Mouse (Mus musculus) right cerebral cortex, adult 2 months (tissue): Measurements from ENCODE around the gene Slc22a13.

Experiments used
- DNase-seq, 2 experiments: peaks; one replicate each; pipeline ENCODE4 v3.0.0; 2021 to 2022; ENCODE audit warnings: low spot score in 2 of 2

The Slc22a13 gene

DNA sequence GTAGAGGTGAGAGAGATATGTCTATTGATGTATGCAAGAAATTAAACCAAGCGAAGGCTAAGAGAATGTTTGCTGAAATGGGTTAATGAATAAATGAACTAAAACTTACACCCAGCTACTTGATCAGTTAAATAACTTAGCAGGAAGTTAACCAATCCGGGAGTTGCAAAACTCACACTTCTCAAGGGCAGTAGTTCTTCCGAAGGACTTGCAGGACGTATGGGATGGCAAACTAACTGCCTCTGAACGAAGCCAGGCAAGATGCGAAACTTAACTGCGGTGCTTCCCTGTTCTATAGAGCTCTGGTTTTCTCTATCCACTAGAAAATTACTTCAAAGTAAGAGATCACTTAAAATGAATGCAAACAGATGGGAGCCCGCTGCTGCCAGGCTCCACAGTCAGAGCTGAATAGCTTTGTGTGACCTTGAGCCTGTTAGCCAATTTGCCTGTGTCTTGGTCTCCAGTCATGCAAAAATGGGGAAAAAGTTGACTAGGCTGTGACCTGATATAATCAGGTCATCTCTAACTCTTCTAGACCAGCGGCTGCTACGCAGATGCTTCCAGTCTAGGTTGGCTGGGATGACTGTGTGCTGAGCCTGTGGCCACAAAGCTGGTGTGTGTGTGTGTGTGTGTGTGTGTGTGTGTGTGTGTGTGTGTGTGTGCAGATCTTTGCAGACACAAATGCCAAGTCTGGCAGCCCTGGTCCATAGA lies 9.6 kb downstream of the Slc22a13 start:
- no peak for DNase-seq

DNA sequence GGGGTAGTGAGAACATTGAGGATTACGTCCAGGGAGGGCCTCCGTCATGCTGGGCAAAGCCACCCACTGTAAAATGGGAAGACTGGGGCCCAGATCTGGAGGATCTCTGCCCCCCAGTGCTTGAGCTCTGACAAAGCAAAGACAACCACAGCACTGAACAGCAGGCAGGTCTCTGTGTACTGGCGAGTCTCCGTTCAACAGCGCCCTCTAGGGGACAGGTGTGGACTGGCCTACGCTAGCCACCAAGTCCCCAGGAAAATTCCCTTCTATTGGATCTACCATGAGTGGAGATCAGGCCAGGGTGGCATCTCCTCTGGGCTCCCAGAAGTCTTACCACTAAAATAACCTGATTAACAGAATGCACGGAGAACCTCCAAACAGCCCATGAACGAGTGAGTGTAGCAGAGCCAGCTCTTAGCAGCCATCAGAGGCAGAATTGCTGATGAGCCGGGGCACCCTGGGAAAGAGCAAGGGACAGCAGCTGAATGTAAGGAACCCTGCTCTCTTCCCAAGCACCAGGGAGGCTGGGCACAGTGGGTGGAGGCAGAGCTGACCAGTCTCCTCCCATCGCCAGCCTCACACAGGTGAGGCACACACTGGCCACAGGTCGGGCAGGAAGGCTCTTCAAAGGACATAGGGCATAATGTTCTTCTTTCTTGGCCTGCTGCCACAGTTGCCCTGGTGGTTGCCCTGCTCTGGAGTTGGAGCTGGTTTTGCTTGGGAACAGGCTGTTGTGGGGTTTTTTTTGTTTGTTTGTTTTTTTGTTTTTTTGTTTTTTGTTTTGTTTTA lies 16.5 kb downstream of the Slc22a13 start:
- peak; percentile 32 to 37 for DNase-seq

DNA sequence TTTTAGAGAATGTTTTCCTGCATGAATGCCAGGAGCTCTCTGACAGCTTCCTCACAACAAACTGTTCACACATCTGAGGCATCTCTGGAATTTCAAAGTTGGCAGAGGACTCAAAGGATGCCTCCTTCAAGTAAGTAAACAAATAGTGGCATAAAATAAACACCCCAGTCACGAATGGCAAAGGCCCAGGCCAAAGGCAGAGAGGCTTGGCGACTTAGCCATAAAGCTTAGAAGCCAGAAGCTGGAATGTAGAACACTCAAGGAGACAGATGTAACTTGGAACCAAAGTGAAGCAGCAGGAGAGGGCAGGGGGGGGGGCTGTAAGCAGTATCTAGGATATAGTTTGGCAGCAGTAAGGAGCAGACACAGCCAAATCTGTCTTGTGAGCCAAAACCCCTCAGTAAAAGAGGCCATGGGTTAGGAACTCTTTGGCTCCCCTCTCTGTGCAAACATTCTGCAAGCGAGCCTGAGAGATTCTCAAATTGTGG lies 27.6 kb downstream of the Slc22a13 start:
- peak in 1 of 2 experiments; percentile 6 for DNase-seq

DNA sequence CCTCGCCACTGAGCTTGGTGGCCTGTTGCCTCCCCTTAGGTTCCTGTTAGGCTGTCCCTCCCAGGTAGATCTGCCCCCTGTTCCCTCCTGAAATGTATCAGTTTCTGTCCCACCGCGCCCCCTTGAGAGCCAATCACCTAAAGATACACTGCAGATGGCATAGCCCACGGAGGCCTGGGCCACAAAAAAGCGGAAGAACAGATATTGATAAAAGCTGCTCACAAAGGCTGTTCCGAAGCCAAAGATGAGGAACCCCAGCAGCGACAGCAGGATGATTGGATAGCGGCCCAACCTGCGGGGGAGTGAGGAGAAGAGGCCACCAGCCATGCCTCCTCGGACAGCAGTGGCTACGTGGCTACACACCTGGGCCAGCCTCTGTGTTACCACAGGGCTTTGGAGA lies 29.6 kb downstream of the Slc22a13 start:
- DNase-seq = no peak

DNA sequence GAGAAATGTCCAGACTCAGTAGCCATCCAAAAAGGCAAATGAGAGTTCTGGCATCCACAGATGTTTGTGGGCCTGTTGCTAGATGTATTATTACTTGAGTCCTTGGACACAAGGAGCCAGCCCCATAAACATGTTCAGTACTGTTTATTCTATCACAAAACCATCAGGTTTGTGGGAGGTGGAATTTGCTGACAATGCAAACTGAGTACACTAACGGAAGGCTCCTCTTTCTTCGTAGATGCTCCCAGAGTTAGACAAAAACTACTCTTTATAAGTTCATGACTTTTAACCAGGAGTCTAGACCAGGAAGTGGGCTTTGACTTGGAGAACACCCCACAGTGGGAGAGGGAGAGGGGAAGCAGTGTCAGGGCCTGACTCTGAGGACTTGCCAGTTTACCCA lies 41.3 kb downstream of the Slc22a13 start:
- no peak for DNase-seq

DNA sequence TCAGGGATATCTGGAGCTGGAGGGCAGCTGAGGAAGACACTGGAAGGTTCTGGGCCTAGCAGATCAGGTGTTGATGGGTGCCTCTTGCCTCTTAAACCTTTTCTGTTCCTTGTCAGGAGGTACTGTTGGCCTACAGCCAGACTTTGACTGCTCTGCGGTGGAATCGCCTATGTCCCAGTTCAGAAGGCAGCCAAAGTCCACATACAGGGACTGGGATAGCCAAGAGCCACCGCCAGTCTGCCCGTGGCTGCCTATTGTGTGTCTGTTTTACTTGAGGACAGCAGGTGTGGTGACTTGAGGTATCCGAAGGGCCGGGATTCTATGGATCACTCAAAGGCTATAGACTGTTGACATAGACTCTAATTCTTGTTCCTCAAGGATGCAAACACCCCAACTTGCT lies 43.4 kb downstream of the Slc22a13 start:
- no peak for DNase-seq

DNA sequence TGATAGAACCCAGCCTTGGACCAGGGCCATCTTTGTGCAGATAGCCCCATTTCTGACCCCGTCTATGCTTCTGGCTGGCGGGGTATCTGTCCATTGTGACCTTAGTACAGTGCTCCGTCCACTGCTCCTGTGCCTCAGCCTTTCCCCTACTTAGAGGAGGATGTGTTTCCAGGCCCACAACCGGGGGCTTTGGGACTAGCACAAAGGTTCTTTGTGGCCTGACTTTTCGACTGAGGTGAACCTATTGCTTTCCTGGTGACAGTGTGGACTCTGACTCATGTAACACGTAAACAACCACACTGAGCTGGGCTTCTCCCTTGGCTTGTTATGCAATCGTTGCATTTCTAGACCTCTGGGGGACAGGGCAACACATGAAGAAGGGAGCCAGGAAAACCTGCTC lies 44.2 kb downstream of the Slc22a13 start:
- no peak for DNase-seq

DNA sequence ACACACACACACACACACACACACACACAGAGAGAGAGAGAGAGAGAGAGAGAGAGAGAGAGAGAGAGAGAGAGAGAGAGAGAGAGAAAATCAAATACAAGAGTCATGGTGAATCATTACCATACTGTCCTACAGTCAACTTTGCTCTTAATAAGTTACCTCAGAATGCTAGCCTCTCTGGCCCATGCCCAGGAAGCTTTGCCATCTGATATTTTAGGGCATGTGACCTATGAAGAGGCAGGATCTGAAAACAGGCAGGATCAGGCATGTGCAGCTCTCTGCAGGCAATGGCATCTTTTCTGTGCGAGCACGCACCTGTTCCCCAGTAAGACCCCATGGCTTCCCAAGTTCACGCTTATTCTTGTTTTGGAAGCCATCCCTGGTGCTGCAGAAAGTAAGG lies 48.2 kb downstream of the Slc22a13 start:
- DNase-seq = no peak

DNA sequence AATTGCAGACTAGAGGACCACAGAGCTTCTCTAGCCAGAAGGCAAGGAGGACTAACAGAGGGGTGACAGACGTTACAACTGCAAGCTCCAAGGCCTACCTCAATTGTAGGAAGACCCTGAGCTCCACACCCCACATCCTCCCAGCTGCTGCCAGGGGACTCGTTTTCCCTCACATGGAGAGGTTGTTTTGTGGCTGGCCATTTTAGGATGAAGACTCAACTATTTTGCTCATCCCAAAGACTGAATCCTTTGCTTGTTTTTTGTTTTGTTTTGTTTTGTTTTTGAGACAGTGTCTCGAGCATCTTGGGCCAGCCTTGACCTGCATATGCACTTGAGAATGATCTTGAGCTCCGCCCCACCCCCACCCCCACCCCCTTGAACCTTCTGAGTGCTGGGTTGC lies 50.0 kb downstream of the Slc22a13 start, which contains the start of gene Gm47289:
Gene Gm47289 (plus strand): TSS at position 301 of the 400 bp plus-strand sequence.
- no peak for DNase-seq

DNA sequence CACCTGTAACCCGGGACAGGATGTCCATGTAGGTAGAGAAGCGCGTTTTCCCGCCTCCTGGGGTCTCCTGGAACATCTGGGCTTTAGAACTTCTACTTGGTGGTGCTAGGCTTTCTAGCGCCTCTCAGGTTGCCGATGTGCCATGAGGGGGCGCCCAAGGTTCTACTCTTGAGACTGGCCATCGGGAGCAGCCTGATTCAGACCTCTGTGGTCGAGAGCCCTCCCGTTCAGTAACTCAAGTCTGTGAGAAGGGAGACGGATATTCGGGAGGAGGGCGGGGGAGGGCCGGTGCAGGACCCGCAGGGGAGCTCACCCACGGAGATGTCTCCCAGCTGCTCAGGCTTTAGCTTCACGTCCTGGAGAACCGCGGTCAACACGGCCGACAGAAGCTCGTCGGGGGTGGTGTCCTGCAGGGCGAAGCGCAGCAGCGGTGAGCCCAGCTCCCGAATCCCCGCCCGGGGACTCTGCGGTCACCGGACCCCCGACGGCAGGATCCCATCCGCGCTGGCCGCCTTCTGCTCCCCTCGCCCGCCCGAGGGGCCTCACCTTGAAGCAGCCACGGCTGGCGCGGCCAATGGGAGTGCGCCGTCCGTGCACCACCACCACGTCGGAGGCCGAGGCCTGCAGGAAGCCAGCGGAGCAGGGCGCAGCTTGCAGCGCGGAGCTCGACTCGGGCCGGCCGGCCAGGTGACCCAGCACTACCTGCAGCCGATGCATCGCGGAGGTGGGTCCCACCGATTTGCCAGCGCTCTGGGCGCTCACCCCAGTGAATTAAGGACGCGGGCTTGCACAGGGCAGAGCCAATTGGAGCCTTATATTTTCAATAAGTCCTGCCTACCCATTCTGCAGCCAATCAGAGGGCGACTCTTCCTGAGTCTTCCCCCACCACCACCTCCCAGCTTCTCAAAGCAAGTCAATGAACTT lies 52.4 kb downstream of the Slc22a13 start, which contains the start of gene Acaa1b:
Gene Acaa1b (minus strand): TSS at position 816 of the 924 bp plus-strand sequence.
- DNase-seq = peak; percentile 71 to 74

DNA sequence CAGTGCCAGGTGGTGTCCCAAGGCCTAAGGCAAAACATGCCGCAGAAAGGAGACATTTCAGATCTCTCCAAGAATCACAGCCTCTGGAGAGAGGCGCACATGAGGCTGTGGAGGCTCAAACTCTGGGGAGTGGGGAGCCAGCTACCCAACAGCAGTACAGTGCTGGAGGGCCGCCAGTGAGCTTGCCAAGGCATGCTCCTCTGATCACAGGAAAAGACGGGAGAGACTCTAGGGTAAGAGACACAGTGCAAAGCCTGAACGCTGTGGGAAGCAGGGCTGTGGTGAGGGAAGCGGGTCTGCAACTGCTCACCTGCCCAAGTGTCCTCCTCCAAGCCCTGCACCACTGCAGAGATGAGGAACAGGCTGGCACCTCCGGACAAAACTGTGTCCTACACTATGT lies 53.1 kb downstream of the Slc22a13 start:
- DNase-seq = no peak

DNA sequence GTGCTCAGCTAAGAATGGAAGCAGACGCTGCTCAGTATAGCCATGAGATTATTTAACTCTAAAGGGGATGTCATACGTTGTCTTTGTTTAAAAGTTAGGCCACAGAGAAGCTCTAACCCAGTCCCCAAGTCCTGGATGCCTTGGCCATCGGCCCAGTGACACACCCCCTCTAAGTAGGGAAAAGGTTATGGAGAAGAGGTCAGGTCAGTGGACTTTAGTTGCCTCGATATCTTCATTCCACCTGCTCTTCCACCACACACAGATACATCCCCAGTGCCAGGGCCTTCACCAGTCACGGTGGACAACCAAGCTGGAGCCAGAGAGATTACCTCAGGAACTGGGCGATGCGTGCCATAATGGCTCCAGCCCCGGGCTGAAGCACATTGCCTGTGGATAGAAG lies 53.5 kb downstream of the Slc22a13 start:
- DNase-seq = no peak

DNA sequence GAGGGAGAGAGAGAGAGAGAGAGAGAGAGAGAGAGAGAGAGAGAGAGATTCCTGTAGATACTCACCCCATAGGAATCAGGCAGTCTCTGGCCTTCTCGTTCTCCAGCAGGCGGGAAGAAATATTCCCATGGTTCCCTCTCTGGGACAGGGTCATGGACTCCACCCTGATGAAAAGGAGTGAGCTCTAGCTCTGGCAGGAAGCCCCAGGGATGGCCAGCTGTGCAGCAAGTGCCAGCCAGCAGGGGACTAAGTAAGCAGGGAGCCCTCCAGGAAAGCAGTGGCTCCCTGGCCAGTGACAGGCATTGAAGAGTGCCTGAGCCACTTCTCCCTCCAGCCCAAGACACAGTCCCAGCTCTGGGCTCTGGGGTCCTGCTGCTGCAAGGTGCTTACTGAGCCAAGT lies 57.1 kb downstream of the Slc22a13 start:
- no peak for DNase-seq

DNA sequence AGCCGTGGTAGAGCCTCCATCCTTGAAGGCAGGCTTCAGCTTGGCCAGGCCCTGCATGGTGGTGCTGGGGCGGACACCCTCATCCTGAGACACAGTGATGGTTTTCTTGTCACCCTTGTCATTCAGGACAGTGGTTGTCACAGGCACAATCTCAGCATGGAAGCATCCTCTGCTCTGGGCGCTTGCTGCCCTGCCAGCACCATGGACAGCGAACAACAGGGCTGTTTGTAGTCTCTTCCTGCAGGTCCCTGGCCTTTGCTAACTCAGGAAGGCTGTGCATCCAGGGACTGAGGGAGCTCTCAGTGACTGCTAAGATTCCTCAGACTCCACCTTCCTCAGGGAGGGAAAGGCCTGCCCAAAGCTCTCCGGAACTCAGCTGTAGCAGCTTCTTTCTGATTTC lies 59.3 kb downstream of the Slc22a13 start:
- DNase-seq = no peak

DNA sequence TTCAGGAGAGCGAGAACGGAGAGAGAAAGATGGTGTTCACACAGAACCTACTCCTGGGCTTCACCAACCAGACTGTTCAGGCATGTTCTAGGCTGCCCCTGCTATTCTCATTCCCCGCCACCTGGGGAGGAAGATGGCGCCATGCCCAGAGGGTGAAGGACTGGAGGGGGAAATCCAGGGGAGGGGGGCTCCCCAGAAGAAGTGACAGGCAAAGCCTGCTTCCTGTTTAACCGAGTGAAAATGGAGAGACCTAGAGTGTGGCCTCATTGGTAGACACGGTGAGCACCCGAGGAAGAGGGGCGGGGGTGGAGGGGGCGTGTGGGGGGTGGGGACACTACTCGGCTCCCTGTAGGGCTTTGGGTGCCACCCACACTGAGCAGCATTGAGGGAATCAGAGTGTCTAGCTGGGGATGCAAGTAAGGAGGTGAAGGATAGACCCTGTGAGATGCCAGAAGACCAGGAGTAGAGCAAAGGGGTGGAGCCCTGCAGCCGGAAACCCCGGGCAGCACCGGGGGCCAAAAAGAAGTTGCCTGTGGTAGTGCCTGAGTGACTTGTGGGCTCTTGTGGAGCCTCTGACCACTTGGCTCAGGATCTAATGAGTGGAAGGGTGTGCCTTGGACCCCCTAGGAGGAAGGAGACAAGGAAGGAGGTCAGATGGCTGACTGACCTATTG lies 62.7 kb downstream of the Slc22a13 start:
- DNase-seq = no peak

DNA sequence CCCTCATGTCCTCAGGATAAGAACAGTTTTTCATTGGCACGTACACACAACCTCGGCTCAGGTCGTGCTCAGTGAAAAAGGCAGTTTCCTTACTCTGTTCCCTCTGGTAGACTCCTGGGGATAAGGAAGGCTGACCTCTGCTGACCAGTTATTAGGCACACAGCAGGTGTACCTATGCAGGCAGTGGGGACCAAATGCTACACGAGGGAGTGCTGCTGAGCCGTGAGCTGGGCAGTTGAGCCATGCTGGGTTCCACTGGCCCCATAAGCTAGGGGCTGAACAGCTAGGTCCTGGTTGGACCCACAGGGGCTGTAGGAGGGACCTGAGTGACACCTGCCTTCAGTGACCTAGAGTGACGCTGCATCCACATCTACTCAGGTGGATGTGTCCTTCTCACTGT lies 63.3 kb downstream of the Slc22a13 start:
- DNase-seq = no peak

DNA sequence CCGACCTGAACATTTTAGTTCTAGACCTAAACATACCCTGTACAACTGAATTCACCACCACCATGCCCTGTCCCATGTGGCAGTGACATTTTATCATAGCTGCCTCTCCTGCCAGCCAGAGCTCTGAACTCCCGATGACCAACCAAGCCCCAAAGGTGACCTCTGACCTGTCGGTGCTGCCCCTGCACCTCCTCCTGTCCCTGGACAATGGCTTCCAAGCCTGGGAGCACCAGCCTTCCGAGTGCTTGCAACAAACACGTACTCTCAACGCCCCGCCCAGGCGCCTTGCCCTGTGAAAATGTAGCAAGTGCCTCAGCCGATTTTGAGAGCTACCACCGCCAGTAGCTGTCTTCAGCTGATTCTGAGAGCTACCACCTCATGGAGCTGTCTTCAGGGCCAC lies 63.8 kb downstream of the Slc22a13 start:
- DNase-seq = no peak

DNA sequence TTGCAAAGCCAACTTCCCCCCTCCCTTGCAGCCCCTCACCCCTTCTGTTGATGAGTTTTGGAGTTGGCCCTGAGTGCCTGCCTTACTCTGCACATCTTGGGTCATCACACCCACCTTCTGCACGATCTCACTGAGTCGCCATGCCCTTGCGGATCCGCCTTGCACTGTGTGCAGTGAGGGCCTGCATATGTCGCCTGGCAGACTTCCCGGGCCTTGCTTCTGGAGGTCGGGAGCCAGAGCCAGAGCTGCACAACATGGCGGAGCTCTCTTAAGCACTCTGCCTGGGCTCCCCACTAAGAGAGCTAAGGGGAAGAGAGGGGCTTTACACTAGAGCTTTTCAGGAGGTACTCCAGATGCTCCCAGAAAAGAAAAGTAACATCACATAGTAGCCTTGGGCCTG lies 64.2 kb downstream of the Slc22a13 start:
- no peak for DNase-seq

DNA sequence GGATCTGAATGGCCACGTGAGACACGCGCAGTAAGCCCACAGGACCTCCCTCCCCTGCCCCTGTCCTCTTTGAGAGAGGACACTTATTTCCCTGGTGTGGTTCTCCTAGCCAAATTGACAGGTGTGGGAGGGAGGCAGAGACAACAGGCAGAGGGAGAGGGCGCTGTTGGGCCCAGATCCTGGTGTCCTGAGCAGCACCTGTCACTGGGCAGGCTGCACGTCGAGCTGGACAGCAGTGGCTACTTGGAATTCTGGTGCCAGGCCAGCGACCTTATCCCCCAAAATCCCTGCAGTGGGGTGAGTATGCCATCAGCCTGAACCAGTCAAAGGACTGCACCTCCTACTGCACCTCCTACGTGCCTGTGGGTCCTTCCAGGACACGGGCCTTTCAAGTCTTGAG lies 65.5 kb downstream of the Slc22a13 start:
- DNase-seq = no peak
